Mouse (Mus musculus): ENCODE results near the gene Tspan4. TPM values are rescaled to one million over a fixed set of nuclear protein-coding genes. Genes with fewer than 3 reads are reported as not detected.

Gene Tspan4
- total and polyA plus RNA-seq, 2 experiments from 2014 or later, result 72.2 to 84.2 TPM

- peak; percentile 73 for ATAC-seq (ENCODE audit: insufficient read depth, low read depth)
- Histone ChIP-seq H3K4me1 (ENCODE audit: control insufficient read depth, insufficient read depth) (peaks cover 42% of the 10 kb centered on the region), H3K4me2 (ENCODE audit: low read depth, low read length) (peak overlapping the region; percentile 93), H3K9me3 (replicated peaks; ENCODE audit: control insufficient read depth, low read length) (no peaks in the 10 kb centered on the region), H3K9ac (replicated peaks; ENCODE audit: low read depth, low read length) (peak overlapping the region; percentile 80), H3K27me3 (ENCODE audit: control insufficient read depth, insufficient read depth, low read length) (no peaks in the 10 kb centered on the region), H3K4me3 (ENCODE audit: low read depth, low read length) (peak overlapping the region; percentile 69), H3K36me3 (replicated peaks; ENCODE audit: control insufficient read depth, insufficient read depth, low read length) (peaks cover 14% of the 10 kb centered on the region), H3K27ac (ENCODE audit: low read depth) (peak overlapping the region; percentile 96)
- TF ChIP-seq CTCF (IDR thresholded peaks at IDR 0.05; ENCODE audit: low read depth) (peak; percentile 36), EP300 (IDR thresholded peaks at IDR 0.05; ENCODE audit: low read depth) (peak; percentile 94)
- WGBS, result 1% methylated on average over 12 of the region's 17 CpGs
- DNase-seq (ENCODE audit: low spot score), result peak; percentile 86
Observed at GRCm38 (mm10) chr7:141476226-141476980, 1.4 kb downstream of the Tspan4 start.

DNA sequence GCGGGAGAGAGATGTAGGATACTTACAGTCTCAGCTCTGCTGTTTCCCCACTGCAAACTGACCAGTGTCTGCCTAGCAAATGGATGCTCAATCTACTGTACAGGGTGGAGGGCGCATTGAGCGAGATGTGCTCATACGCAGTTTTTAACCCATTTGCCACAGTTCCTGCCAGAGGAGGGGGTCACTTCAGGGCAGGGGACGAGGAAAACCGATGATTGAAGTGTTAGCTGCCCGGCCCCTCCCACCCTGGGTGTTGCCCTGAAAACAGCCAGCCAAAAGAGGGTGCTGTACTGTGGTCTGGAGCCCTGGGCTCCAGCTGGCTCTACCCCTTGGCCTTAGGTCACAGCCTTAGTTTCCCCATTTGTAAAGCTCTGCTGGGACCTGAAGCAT lies 1.9 kb downstream of the Tspan4 start:
- Histone ChIP-seq H3K9me3 (replicated peaks; ENCODE audit: control insufficient read depth, low read length) (no peaks in the 10 kb centered on the region), H3K27ac (ENCODE audit: low read depth) (peak overlapping the region; percentile 96), H3K4me3 (ENCODE audit: low read depth, low read length) (peak overlapping the region; percentile 69), H3K4me2 (ENCODE audit: low read depth, low read length) (peak overlapping the region; percentile 93), H3K36me3 (replicated peaks; ENCODE audit: control insufficient read depth, insufficient read depth, low read length) (peaks cover 9% of the 10 kb centered on the region), H3K4me1 (ENCODE audit: control insufficient read depth, insufficient read depth) (peaks cover 48% of the 10 kb centered on the region), H3K27me3 (ENCODE audit: control insufficient read depth, insufficient read depth, low read length) (no peaks in the 10 kb centered on the region), H3K9ac (replicated peaks; ENCODE audit: low read depth, low read length) (peak overlapping the region; percentile 18; the same call in 1 of the 2 replicates)
- DNase-seq (ENCODE audit: low spot score) (no peak), ATAC-seq (ENCODE audit: insufficient read depth, low read depth) (no peak)
- WGBS, result 8% methylated on average over 7 of the region's 7 CpGs
- TF ChIP-seq CTCF (IDR thresholded peaks at IDR 0.05; ENCODE audit: low read depth), result no peak
- TF ChIP-seq EP300 (IDR thresholded peaks at IDR 0.05; ENCODE audit: low read depth), result no peak

DNA sequence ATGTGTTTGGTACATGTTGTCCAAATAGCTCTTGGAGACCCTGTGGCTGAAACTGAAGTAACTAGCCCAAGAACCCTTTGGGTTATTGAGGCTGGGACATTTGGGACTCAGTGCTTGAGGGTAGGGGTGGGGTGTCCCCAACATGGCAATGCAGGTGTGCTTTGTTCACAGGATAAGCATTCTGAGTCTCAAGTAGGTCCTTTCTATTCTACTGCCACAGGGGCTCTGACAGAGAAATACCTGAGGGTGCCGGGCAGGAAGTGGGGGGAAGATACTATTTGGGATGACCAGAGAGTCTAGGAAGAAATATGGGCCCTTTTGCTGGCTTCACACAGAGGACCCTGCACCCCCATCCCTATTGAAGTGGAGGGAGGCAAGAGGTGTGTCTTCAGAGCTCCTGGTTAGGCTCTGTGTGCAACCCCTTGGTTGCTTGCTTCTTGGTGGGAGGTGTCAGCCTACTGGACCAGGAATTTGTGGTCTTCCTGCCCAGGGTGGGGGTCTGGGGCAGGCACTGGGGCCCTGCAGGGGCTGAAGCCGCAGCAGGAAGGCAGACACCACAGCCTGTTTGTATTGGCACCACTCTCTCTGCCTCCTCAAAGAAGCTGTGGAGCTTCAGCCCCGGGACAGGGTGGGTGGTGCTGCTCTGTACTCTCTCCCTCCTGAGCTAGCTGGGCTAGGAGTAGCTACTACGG lies 2.7 kb downstream of the Tspan4 start:
- Histone ChIP-seq H3K4me3 (ENCODE audit: low read depth, low read length) (no peak overlapping the region), H3K27ac (ENCODE audit: low read depth) (peak overlapping the region; percentile 96), H3K9me3 (replicated peaks; ENCODE audit: control insufficient read depth, low read length) (no peaks in the 10 kb centered on the region), H3K27me3 (ENCODE audit: control insufficient read depth, insufficient read depth, low read length) (no peaks in the 10 kb centered on the region; the same call in 1 of the 2 replicates), H3K36me3 (replicated peaks; ENCODE audit: control insufficient read depth, insufficient read depth, low read length) (peaks cover 2% of the 10 kb centered on the region), H3K4me1 (ENCODE audit: control insufficient read depth, insufficient read depth) (peaks cover 55% of the 10 kb centered on the region), H3K9ac (replicated peaks; ENCODE audit: low read depth, low read length) (peak overlapping the region; percentile 18; the same call in 1 of the 2 replicates), H3K4me2 (ENCODE audit: low read depth, low read length) (peak overlapping the region; percentile 93)
- DNase-seq (ENCODE audit: low spot score) (no peak), ATAC-seq (ENCODE audit: insufficient read depth, low read depth) (no peak)
- WGBS, result 45% methylated on average over 4 of the region's 4 CpGs
- TF ChIP-seq CTCF (IDR thresholded peaks at IDR 0.05; ENCODE audit: low read depth), result no peak

GRCm38 (mm10) chr7:141478270-141478748 lies 3.3 kb downstream of the Tspan4 start:
- WGBS, result 42% methylated on average over 5 of the region's 5 CpGs
- H3K4me1 ChIP-seq (ENCODE audit: control insufficient read depth, insufficient read depth), result peaks cover 56% of the 10 kb centered on the region
- H3K4me3 ChIP-seq (ENCODE audit: low read depth, low read length), result no peak overlapping the region
- peak overlapping the region; percentile 96 for H3K27ac ChIP-seq (ENCODE audit: low read depth)
- no peak overlapping the region for H3K9ac ChIP-seq (replicated peaks; ENCODE audit: low read depth, low read length)
- no peak for TF ChIP-seq CTCF (IDR thresholded peaks at IDR 0.05; ENCODE audit: low read depth)
- no peak for TF ChIP-seq EP300 (IDR thresholded peaks at IDR 0.05; ENCODE audit: low read depth)
- no peaks in the 10 kb centered on the region for H3K36me3 ChIP-seq (replicated peaks; ENCODE audit: control insufficient read depth, insufficient read depth, low read length)
- no peak for DNase-seq (ENCODE audit: low spot score)
- ATAC-seq (ENCODE audit: insufficient read depth, low read depth), result no peak
- no peaks in the 10 kb centered on the region; the same call in 1 of the 2 replicates for H3K27me3 ChIP-seq (ENCODE audit: control insufficient read depth, insufficient read depth, low read length)
- no peaks in the 10 kb centered on the region for H3K9me3 ChIP-seq (replicated peaks; ENCODE audit: control insufficient read depth, low read length)
- 0 out of 2 replicates have a peak overlapping the region, but pooled peaks have one; percentile 93 for H3K4me2 ChIP-seq (ENCODE audit: low read depth, low read length)

DNA sequence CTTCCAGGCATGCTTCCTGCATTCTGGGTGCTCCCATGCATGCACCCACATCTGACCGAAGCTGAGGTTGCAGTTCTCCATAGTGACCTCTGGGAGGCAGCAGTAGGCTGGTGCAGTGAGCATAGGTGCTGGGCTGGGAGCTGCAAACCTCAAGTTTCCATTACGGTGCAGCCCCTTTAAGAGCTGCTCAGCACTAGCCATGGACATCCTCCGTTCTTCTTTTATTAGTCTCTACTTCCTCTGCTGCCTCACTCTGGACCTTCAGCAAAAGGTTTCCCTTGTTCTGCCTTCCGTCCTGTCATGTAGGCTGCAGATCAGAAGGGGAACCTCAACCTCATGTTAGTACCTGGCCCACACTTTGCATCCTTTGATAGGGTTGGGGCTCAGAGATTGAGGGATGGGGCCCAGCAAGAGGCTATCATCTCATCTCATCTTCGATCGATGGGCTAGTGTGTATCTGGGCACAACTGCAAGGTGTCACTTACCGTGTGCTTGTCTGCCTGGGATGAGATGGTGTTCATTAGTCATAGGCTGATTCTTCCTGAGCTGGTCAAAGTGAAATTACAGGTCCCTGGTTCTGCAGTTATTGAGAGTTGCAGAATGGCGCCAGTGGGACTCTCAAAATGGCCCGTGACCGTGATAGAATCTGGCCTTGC lies 5.9 kb downstream of the Tspan4 start:
- H3K27ac ChIP-seq (ENCODE audit: low read depth), result no peak overlapping the region
- no peak overlapping the region for H3K9ac ChIP-seq (replicated peaks; ENCODE audit: low read depth, low read length)
- 10% methylated on average over 10 of the region's 10 CpGs for WGBS
- peaks cover 42% of the 10 kb centered on the region for H3K4me1 ChIP-seq (ENCODE audit: control insufficient read depth, insufficient read depth)
- ATAC-seq (ENCODE audit: insufficient read depth, low read depth) (peak; percentile 31), DNase-seq (ENCODE audit: low spot score) (peak; percentile 88)
- peak overlapping the region; percentile 98 for H3K4me2 ChIP-seq (ENCODE audit: low read depth, low read length)
- H3K4me3 ChIP-seq (ENCODE audit: low read depth, low read length), result peak overlapping the region; percentile 52
- 0 out of 2 replicates have a peak, but pooled peaks cover under 1% of the 10 kb centered on the region for H3K36me3 ChIP-seq (replicated peaks; ENCODE audit: control insufficient read depth, insufficient read depth, low read length)
- TF ChIP-seq EP300 (IDR thresholded peaks at IDR 0.05; ENCODE audit: low read depth) (no peak), CTCF (IDR thresholded peaks at IDR 0.05; ENCODE audit: low read depth) (peak; percentile 94)
- H3K9me3 ChIP-seq (replicated peaks; ENCODE audit: control insufficient read depth, low read length), result no peaks in the 10 kb centered on the region
- H3K27me3 ChIP-seq (ENCODE audit: control insufficient read depth, insufficient read depth, low read length), result no peaks in the 10 kb centered on the region; the same call in 1 of the 2 replicates
